25 mouse cellular contexts compared by ENCODE assay signal in the genomic region with DNA sequence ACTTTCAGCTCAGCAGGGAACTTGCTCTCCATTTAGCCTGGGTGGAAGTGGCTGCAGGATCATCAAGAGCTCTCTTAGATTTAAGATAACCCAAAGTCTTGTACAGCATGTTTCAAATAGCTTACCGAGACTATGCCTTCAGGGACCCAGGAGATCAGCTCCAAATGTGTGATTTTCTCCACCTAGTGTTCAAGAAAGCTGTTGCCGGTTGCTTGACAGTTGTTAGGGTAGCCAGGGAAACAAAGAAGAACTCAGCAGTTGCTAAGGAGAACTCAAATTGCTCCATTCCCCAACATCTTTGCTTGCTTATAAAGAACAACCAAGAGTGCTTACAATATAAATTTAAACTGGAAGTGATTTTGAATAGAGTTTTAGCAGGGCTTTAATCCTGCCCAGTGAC.
DNase-seq lines count a peak whose midpoint lies in the region; ATAC-seq and TF ChIP-seq lines count a peak whose summit lies in the region.
"Had no signal": no experiment of that assay in that cellular context is flagged by ENCODE, and none has a peak within 500 bp of the region (broad histone marks: within the 10 kb centered on the region; RNA-seq: fewer than 3 reads in every experiment).

No protein-coding gene starts in this region.

- no peaks in the 10 kb centered on the region for H3K4me1 ChIP-seq in lung, embryonic 14.5 days (ENCODE audit: insufficient read depth)
- H3K4me1 ChIP-seq: embryonic facial prominence, embryonic 12.5 days; embryonic facial prominence, embryonic 15.5 days; hindbrain, embryonic 12.5 days; hindbrain, embryonic 15.5 days had no signal

- no peak overlapping the region for H3K9ac ChIP-seq in lung, embryonic 14.5 days
- H3K9ac ChIP-seq: embryonic facial prominence, embryonic 12.5 days; embryonic facial prominence, embryonic 15.5 days; heart, embryonic 13.5 days; hindbrain, embryonic 12.5 days; hindbrain, embryonic 15.5 days had no signal

- DNase-seq in heart, adult 11 months = peak; percentile 9
- DNase-seq in heart, postnatal 14 days = no peak
- DNase-seq in lung, embryonic 14.5 days = no peak
- no peak for DNase-seq in lung, postnatal 25 days (ENCODE audit: low spot score)
- DNase-seq in ES-CJ7 (ENCODE audit: low read depth, low spot score) (peak; percentile 6), R1 (ENCODE audit: low read depth, low spot score) (peak; percentile 55)
- DNase-seq in right cerebral cortex, postnatal 25 days = no peak
- DNase-seq in cerebellum, postnatal 36 days = no peak
- DNase-seq: adrenal gland, adult 2 months; adrenal gland, postnatal 14 days; cerebellum, adult 11-12 months; cerebellum, adult 8-10 months; cerebellum, postnatal 14 days; gastrocnemius, postnatal 25 days; heart, adult 2 months had no signal

- no peaks in the 10 kb centered on the region for H3K27me3 ChIP-seq in lung, embryonic 14.5 days (ENCODE audit: insufficient read depth, low read length)
- H3K27me3 ChIP-seq: embryonic facial prominence, embryonic 12.5 days; embryonic facial prominence, embryonic 15.5 days; heart, embryonic 13.5 days; hindbrain, embryonic 12.5 days; hindbrain, embryonic 15.5 days had no signal

- no peak overlapping the region for H3K4me2 ChIP-seq in lung, embryonic 14.5 days
- H3K4me2 ChIP-seq: embryonic facial prominence, embryonic 12.5 days; embryonic facial prominence, embryonic 15.5 days; heart, embryonic 13.5 days; hindbrain, embryonic 12.5 days; hindbrain, embryonic 15.5 days had no signal

- peak; percentile 5; the same call in 1 of the 2 replicates for TF ChIP-seq CTCF in lung, embryonic 14.5 days (IDR thresholded peaks at IDR 0.05; ENCODE audit: low read depth)

- WGBS in lung, embryonic 14.5 days = 72% methylated on average over 2 of the region's 2 CpGs

- H3K27ac ChIP-seq in lung, embryonic 14.5 days (ENCODE audit: low read depth) = no peak overlapping the region
- H3K27ac ChIP-seq: embryonic facial prominence, embryonic 12.5 days; embryonic facial prominence, embryonic 15.5 days; heart, adult 2 months; heart, embryonic 10.5 days; heart, embryonic 13.5 days; hindbrain, embryonic 12.5 days; hindbrain, embryonic 15.5 days had no signal

- intact Hi-C loops in heart, postnatal 14 days (cut with DNase I) = no loop called here

- H3K36me3 ChIP-seq in lung, embryonic 14.5 days (ENCODE audit: insufficient read depth) = no peaks in the 10 kb centered on the region
- H3K36me3 ChIP-seq: embryonic facial prominence, embryonic 12.5 days; embryonic facial prominence, embryonic 15.5 days; heart, embryonic 10.5 days; heart, embryonic 13.5 days; hindbrain, embryonic 12.5 days; hindbrain, embryonic 15.5 days had no signal

- ATAC-seq in lung, embryonic 14.5 days (ENCODE audit: insufficient read depth) = no peak
- ATAC-seq: CD4-positive, CD25-positive, alpha-beta regulatory T cell, adult 4 months; forebrain, embryonic 14.5 days; inflammation-experienced regulatory T-cells, adult 6 months; intestine, embryonic 16.5 days had no signal

- no peak overlapping the region for H3K4me3 ChIP-seq in lung, embryonic 14.5 days (ENCODE audit: low read depth, low read length)
- H3K4me3 ChIP-seq: embryonic facial prominence, embryonic 12.5 days; embryonic facial prominence, embryonic 15.5 days; heart, adult 2 months; heart, embryonic 10.5 days; heart, embryonic 13.5 days; hindbrain, embryonic 12.5 days; hindbrain, embryonic 15.5 days had no signal

- no peaks in the 10 kb centered on the region for H3K9me3 ChIP-seq in lung, embryonic 14.5 days (ENCODE audit: low read depth, low read length)
- H3K9me3 ChIP-seq: embryonic facial prominence, embryonic 12.5 days; embryonic facial prominence, embryonic 15.5 days; hindbrain, embryonic 15.5 days had no signal

Comparison
In these comparisons a context has a peak if more than half of its experiments do, and no peak if none do; other contexts are left out.
1. DNase-seq: peak in heart, adult 11 months (single experiment), ES-CJ7 (single experiment) and R1 (single experiment); none in heart, postnatal 14 days (0 of 2), lung, embryonic 14.5 days (single experiment), lung, postnatal 25 days (single experiment), right cerebral cortex, postnatal 25 days (single experiment) and cerebellum, postnatal 36 days (0 of 2).